Mouse (Mus musculus) granulocyte monocyte progenitor cell, adult 5-6 weeks (primary cell): Measurements from ENCODE around the gene Esrrg. TPM values are rescaled to one million over a fixed set of nuclear protein-coding genes. Genes with fewer than 3 reads are reported as not detected.

Experiments used
- ATAC-seq: replicated peaks from 2 replicates; pipeline ENCODE4 v1.8.0; 2016; ENCODE audit warnings: mild to moderate bottlenecking, moderate TSS enrichment, inconsistent platforms; ENCODE audit not compliant: poor library complexity, severe bottlenecking
- total RNA-seq, 2 experiments: library from RNA; stranded (forward) in 1 of 2; stranded (reverse) in 1 of 2; fragments of 200-712, 200-1000 nt in 1 of 2; fragments of >200 nt in 1 of 2; fragmentation: Nextera tagmentation in 1 of 2; gene quantifications; 2 replicates each; pipeline ENCODE4 v1.2.3; 2014 to 2017

Gene Esrrg
- total RNA-seq, 2 experiments from 2014 or later, result not detected

- ATAC-seq, result no peak
Measured at GRCm38 (mm10) chr1:187700963-187701362, 92.4 kb downstream of the Esrrg start.

GRCm38 (mm10) chr1:187704921-187705320 lies 96.3 kb downstream of the Esrrg start:
- no peak for ATAC-seq

GRCm38 (mm10) chr1:187705348-187705747 lies 96.8 kb downstream of the Esrrg start:
- ATAC-seq, result no peak

GRCm38 (mm10) chr1:187706046-187706445 lies 97.5 kb downstream of the Esrrg start:
- no peak for ATAC-seq

- ATAC-seq, result no peak
Measured at GRCm38 (mm10) chr1:187707176-187707575, 98.6 kb downstream of the Esrrg start.

- no peak for ATAC-seq
Measured at GRCm38 (mm10) chr1:187710434-187710948, 101.9 kb downstream of the Esrrg start.

- ATAC-seq, result no peak
Measured at GRCm38 (mm10) chr1:187721035-187721434, 112.4 kb downstream of the Esrrg start.

- ATAC-seq, result no peak
Measured at GRCm38 (mm10) chr1:187722016-187722415, 113.4 kb downstream of the Esrrg start.

- ATAC-seq, result no peak
Measured at GRCm38 (mm10) chr1:187724651-187725050, 116.1 kb downstream of the Esrrg start.

GRCm38 (mm10) chr1:187725351-187725750 lies 116.8 kb downstream of the Esrrg start:
- ATAC-seq, result no peak

GRCm38 (mm10) chr1:187731171-187731570 lies 122.6 kb downstream of the Esrrg start:
- ATAC-seq, result no peak

GRCm38 (mm10) chr1:187736507-187736906 lies 127.9 kb downstream of the Esrrg start:
- ATAC-seq, result no peak

GRCm38 (mm10) chr1:187737296-187737695 lies 128.7 kb downstream of the Esrrg start:
- ATAC-seq, result no peak

GRCm38 (mm10) chr1:187740531-187740930 lies 131.9 kb downstream of the Esrrg start:
- ATAC-seq, result no peak

- ATAC-seq, result no peak
Measured at GRCm38 (mm10) chr1:187741306-187741705, 132.7 kb downstream of the Esrrg start.

- ATAC-seq, result no peak
Measured at GRCm38 (mm10) chr1:187742071-187742470, 133.5 kb downstream of the Esrrg start.

GRCm38 (mm10) chr1:187749294-187749693 lies 140.7 kb downstream of the Esrrg start:
- ATAC-seq, result no peak

GRCm38 (mm10) chr1:187749931-187750330 lies 141.3 kb downstream of the Esrrg start:
- ATAC-seq, result no peak

- no peak for ATAC-seq
Measured at GRCm38 (mm10) chr1:187755528-187755927, 146.9 kb downstream of the Esrrg start.

- no peak for ATAC-seq
Measured at GRCm38 (mm10) chr1:187757981-187758380, 149.4 kb downstream of the Esrrg start.

- no peak for ATAC-seq
Measured at GRCm38 (mm10) chr1:187758546-187758945, 150.0 kb downstream of the Esrrg start.

- no peak for ATAC-seq
Measured at GRCm38 (mm10) chr1:187759536-187759935, 150.9 kb downstream of the Esrrg start.
